Mouse (Mus musculus) adrenal gland, adult 18-20 months (tissue): ENCODE results near the gene Ahnak. TPM values are rescaled to one million over a fixed set of nuclear protein-coding genes. Genes with fewer than 3 reads are reported as not detected.
"Not testable (repeated sequence)": the region's sequence is repeated elsewhere in the genome, so short reads cannot be mapped to it uniquely, and the experiment has no call there.

Source experiments
- DNase-seq, 2 experiments: peaks; one replicate each; pipeline ENCODE4 v3.0.0; 2021 to 2022; ENCODE audit warnings: low spot score in 2 of 2
- total RNA-seq, 2 experiments: library from RNA; stranded (reverse); gene quantifications; 1 replicate in 1 of 2; 2 replicates in 1 of 2; pipeline ENCODE4 v1.2.3; 2021

Ahnak gene
- total RNA-seq, 2 experiments from 2014 or later, result 88.9 to 162 TPM

DNA sequence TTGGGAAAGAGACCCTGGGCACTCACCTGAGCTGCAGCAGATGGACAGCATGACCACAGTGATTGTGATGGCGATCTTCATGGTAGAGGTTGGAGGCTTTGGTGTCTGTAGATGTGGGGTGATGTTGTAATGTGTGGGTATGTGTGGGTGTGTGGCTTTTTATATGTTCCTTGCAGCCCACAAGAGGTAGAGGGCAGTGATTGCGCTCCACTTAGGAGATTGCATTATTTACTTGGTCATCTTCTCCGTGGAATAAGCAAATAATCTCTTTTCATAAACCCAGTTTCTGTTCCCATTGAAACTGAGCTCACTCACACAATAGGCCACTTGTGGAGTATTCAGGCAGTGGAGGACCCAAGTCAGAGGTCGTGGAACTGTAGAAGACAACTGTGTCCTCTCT, 98.7 kb downstream of the Ahnak start, which contains the start of gene Scgb1a1:
TSS of gene Scgb1a1 (minus strand) at position 138 of the 400 bp plus-strand sequence.
- DNase-seq, result no peak

GRCm38 (mm10) chr19:9090191-9090590, 101.1 kb downstream of the Ahnak start:
- DNase-seq, result no peak

- no peak for DNase-seq
Measured at GRCm38 (mm10) chr19:9090709-9091108, 101.6 kb downstream of the Ahnak start.

DNA sequence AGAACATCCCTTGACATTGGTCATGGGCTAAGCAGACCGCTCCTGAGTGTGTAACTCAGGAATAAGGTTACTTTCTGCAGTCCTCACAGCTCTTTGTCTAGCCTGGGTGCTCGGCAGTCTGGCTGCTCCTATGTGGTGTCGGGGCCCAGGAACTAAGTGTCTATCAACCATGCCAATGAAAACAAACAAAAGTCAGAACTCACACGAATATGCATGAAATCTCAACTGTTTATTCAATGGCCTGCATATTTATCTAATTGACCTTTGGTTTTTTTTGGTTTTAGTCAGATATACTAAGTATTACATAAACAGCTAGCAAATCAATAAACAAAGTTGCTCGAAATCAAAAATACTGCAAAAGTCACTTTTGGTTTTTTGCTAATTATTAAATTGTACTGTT, 106.0 kb downstream of the Ahnak start:
- no peak for DNase-seq

DNA sequence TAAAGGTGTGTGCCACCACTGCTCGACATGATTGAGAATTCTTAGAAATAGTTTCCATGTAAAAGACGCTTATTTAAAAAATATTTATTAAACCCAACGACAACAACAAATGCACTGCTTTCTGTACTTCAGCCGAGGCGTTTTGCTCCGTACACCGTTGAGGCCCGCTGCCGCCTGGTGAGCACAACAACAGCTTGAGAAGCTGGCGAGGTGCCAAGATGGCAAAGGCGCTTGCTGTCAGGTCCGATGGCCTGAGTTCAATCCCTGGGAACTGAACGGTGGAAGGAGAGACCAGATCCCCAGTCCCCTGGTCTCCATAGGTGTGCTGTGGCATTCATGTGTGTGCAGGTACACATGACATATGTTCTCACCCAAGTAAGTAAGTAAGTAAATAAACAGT, 108.4 kb downstream of the Ahnak start:
- no peak for DNase-seq

- DNase-seq, result no peak
Measured at GRCm38 (mm10) chr19:9099751-9100150, 110.7 kb downstream of the Ahnak start.

DNA sequence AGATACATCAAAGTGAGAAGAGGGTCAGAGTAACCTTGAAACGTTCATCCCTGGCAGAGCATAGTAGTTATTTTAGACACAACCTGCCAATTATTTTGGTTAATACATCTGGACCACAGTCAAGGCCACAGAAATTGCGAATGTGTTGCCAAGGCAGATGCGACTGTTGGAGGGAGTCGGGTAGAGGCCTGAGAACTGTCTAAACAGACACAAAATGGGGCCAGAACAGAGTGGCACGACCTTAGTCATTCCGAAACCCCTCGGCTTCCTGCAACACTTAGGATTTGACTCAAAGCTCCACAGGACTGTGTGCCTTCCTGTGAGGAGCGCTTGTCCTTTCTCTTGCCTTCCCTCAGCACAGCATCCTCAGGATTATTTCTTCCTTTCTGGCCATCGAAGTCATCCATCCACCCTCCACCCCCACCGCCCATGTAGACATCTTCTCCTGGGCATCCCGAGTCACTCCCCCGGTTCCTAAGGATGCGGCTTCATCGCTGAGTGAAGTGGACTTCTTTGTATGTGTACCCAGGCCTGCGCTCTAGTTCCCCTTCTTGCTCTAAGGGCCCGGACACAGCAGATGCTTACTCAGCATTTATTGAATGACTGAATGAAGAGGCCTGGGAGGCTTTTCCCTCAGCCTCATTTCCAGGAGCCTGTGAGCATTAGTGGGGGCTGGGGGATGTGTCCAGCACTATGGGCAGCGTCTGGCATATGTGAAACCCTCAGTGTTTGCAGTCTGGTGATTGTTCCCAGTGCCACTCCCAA, 111.4 kb downstream of the Ahnak start:
- DNase-seq, result peak in 1 of 2 experiments; percentile 28

DNA sequence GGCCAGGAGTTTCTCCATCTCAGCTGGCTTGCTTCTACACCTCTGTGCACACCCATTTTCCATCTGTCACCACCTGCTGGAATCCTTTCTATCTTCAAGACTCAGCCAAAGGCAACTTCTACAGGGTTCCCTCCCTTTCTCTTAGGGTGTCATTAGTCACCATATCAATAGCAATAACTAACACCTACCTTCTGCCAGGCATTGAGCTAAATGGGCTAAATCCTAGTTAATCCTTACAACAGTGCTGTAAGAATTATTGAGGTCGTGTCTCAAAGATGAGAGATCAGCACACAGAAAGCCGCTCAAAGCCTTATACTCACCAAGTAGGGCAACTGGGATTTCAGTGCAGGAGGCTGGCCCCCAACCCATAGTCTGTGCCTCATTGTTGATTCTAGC, 112.0 kb downstream of the Ahnak start:
- DNase-seq, result no peak

- DNase-seq, result no peak
Measured at GRCm38 (mm10) chr19:9103986-9104385, 114.9 kb downstream of the Ahnak start.

DNA sequence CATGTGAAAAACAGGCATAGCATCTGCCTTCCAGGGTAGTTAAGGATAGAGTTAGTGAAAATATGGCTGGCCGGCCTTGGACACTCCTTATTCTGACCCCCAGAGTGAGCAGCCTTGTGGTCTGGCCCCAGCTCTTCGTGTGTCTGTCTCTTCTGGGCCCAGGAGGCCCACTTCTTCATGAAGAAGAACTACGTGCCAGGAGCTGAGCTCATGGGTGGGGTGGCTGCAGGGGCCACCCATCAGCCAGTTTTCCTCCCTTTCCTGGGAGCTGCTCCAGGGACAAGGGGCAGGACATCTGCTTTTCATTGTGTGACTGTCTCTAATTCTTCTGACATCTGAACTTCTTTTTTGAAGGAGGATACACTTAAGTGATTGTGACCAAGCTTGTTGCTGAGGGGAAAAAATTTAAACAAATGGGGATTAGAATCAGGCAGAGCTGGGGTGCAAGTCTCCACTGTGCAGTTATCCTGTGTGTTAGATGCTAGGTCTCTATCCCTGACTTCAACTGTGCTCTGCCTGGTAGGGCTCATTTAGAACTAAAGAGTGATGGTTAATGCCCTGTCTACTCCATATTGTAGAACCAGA, 116.1 kb downstream of the Ahnak start:
- DNase-seq, result no peak

- no peak for DNase-seq
Measured at GRCm38 (mm10) chr19:9106096-9106495, 117.0 kb downstream of the Ahnak start.

DNA sequence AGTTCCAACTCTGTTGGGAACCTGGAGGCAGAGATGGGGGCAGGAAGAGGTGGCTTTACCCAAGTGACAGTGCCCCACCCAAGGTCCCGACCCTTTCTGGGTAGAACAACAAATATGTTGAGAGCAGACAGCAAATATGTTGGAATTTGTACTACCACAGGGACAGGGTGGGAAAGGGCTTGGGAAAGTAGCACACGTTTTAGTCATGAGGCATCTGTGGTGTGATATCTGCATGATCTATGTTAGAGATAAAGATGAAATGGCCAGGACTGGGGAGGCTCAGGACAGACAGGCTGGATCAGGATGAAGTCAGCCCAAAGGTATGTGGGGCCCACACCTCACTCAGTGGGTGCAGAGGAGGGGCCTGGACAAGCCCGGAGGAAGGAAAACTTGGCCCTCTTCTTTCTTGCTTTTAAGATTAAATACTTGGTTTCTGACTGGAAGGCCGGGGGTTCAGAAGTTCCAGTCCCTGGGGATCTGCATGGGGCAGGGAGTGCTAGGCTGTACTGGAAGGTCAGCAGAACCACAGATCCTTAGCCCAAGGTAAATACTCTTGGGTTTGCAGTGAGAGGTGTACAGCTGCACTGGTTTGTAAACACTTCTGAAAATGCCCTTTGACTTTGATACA, 117.8 kb downstream of the Ahnak start:
- DNase-seq, result no peak

- no peak for DNase-seq
Measured at GRCm38 (mm10) chr19:9107379-9107755, 118.3 kb downstream of the Ahnak start.

DNA sequence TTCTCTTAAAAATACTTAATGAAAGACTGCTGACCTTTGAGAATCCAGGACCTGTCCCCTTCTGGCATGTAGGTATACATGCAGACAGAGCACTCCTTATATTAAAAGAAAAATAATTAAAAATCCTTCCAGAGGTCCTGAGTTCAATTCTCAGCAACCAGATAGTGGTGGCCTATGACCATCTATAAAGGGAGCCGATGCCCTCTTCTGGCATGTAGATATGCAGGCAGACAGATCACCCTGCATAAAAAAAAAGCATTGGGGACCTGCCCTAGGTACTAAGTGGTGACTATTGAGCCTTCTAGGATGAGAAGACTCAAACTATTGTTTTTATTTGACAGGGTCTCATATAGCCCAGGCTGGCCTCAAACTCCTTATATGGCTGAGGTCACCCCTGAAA, 119.5 kb downstream of the Ahnak start:
- DNase-seq, result no peak

- DNase-seq, result peak in 1 of 2 experiments; percentile 25
Measured at GRCm38 (mm10) chr19:9110182-9110869, 121.2 kb downstream of the Ahnak start.

GRCm38 (mm10) chr19:9112043-9112442, 123.0 kb downstream of the Ahnak start:
- DNase-seq, result peak in 1 of 2 experiments; percentile 26

DNA sequence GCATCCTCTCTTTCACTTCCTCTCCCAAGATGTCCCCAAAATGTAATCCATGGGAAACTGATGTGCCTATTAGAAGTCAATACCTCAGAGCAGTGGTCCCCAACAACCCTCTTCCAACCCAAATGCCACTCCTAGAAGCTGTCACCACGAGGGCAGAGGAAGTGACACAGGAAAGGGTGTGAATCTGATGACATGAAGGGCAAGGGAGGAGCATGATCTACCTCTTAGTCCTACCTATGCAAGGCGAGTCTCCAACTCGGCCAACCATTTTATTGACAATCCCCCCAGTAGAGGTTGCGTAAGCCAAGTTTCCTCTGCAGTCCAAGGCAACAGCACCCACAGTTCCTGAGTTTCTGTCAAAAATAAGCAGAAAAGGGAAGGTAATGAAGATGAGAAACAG, 127.2 kb downstream of the Ahnak start:
- DNase-seq, result no peak

DNA sequence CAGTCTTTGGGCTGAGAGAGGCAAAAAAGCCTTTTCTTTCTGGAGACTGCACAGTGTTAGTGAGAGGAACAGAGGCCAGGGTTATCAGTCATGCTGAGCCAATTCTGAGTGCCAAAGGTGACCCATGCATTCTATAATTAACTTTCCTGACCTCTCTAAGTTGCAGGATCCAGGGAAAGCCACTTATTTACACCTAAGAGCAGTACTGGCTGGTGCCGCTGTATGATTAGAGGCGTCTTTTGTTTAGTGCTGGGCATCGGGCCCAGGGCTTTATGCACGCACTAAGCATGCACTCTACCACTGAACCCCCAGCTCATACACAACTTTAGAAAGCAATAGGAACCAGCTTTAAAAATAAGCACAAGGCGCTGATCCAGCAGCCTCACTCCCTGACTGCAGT, 128.2 kb downstream of the Ahnak start:
- DNase-seq, result no peak

- DNase-seq, result no peak
Measured at GRCm38 (mm10) chr19:9119655-9120425, 130.8 kb downstream of the Ahnak start.

GRCm38 (mm10) chr19:9122390-9122789, 133.3 kb downstream of the Ahnak start:
- no peak for DNase-seq

DNA sequence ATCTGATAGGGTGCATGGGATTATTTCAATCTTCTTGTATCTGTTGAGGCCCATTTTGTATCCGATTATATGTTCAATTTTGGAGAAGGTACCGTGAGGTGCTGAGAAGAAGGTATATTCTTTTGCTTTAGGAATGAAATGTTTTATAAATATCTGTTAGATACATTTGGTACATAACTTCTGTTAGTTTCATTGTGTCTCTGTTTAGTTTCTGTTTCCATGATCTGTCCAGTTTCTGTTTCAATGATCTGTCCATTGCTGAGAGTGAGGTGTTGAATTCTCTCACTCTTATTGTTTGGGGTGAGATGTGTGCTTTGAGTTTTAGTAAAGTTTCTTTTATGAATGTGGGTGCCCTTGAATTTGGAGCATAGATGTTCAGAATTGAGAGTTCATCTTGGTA, 134.9 kb downstream of the Ahnak start:
- DNase-seq, result not testable (repeated sequence)
